ENCODE assay signal across 8 mouse cellular contexts in the genomic region with DNA sequence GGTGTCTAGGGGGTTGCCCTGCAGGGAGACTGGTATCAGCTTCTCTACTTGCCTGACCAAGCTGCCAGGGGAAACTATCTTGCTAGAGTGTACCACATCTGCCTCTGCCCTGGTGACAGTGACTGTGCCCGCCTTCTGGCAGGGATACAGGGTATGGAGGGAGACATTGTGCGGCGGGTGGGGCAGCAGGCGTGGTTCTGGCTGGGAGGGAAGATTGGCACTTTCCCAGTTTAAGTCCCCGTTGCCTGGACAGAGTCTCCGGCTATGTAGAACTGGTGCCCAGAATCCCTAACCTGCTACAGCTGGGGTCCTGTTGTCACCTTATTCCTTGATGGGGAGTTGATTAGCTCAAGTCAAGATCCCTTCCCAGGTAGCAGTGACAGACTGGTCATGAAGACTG. TPM values are rescaled to one million over a fixed set of nuclear protein-coding genes. Genes with fewer than 3 reads are reported as not detected.
DNase-seq lines count a peak whose midpoint lies in the region; ATAC-seq lines count a peak whose summit lies in the region.

No protein-coding gene starts in this region.

- H3K4me1 ChIP-seq in forebrain, embryonic 12.5 days, result peaks cover 91% of the 10 kb centered on the region
- H3K4me1 ChIP-seq in intestine, embryonic 15.5 days (replicated peaks), result peaks cover 66% of the 10 kb centered on the region
- peaks cover 66% of the 10 kb centered on the region for H3K4me1 ChIP-seq in lung, embryonic 15.5 days

- peaks cover 13% of the 10 kb centered on the region; the same call in 1 of the 2 replicates for H3K36me3 ChIP-seq in forebrain, embryonic 12.5 days (replicated peaks)
- 0 out of 2 replicates have a peak, but pooled peaks cover 4% of the 10 kb centered on the region for H3K36me3 ChIP-seq in intestine, embryonic 15.5 days
- no peaks in the 10 kb centered on the region for H3K36me3 ChIP-seq in lung, embryonic 15.5 days

- peak overlapping the region; percentile 99 for H3K4me2 ChIP-seq in forebrain, embryonic 12.5 days
- H3K4me2 ChIP-seq in intestine, embryonic 15.5 days (replicated peaks), result peak overlapping the region; percentile 94
- H3K4me2 ChIP-seq in lung, embryonic 15.5 days, result peak overlapping the region; percentile 98

- H3K4me3 ChIP-seq in forebrain, embryonic 12.5 days (replicated peaks), result peak overlapping the region; percentile 94
- H3K4me3 ChIP-seq in intestine, embryonic 15.5 days (replicated peaks), result peak overlapping the region; percentile 91
- peak overlapping the region; percentile 77 for H3K4me3 ChIP-seq in lung, embryonic 15.5 days

- intact Hi-C loops in heart, postnatal 25 days (cut with DNase I), result no loop called here

- peak overlapping the region; percentile 100 for H3K27ac ChIP-seq in forebrain, embryonic 12.5 days
- H3K27ac ChIP-seq in intestine, embryonic 15.5 days, result peak overlapping the region; percentile 88
- peak overlapping the region; percentile 90 for H3K27ac ChIP-seq in lung, embryonic 15.5 days

- H3K27me3 ChIP-seq in forebrain, embryonic 12.5 days, result no peaks in the 10 kb centered on the region
- H3K27me3 ChIP-seq in intestine, embryonic 15.5 days (replicated peaks), result no peaks in the 10 kb centered on the region
- no peaks in the 10 kb centered on the region for H3K27me3 ChIP-seq in lung, embryonic 15.5 days

- H3K9ac ChIP-seq in forebrain, embryonic 12.5 days, result peak overlapping the region; percentile 94
- H3K9ac ChIP-seq in intestine, embryonic 15.5 days, result peak overlapping the region; percentile 98
- H3K9ac ChIP-seq in lung, embryonic 15.5 days, result peak overlapping the region; percentile 76

- DNase-seq in heart, adult 18-20 months, result peak; percentile 80 to 85
- no peak for DNase-seq in heart, postnatal 25 days (ENCODE audit: low spot score)
- peak; percentile 77 for DNase-seq in Muller cell, postnatal 12 days (ENCODE audit: inconsistent ontology term)
- DNase-seq in spleen, postnatal 14 days (ENCODE audit: low spot score in 2 of 2), result peak; percentile 58 to 60
- DNase-seq in right cerebral cortex, postnatal 25 days, result no peak

- no peaks in the 10 kb centered on the region for H3K9me3 ChIP-seq in forebrain, embryonic 12.5 days
- H3K9me3 ChIP-seq in intestine, embryonic 15.5 days, result no peaks in the 10 kb centered on the region
- no peaks in the 10 kb centered on the region for H3K9me3 ChIP-seq in lung, embryonic 15.5 days

- no peak for ATAC-seq in forebrain, embryonic 12.5 days (ENCODE audit: low FRiP score)
- no peak for ATAC-seq in intestine, embryonic 15.5 days
- no peak for ATAC-seq in lung, embryonic 15.5 days (ENCODE audit: borderline replicate concordance, extremely low read depth, low FRiP score, low TSS enrichment)

- 23% methylated on average over 6 of the region's 6 CpGs for WGBS in forebrain, embryonic 12.5 days
- WGBS in intestine, embryonic 15.5 days, result 73% methylated on average over 6 of the region's 6 CpGs
- 53% methylated on average over 6 of the region's 6 CpGs for WGBS in lung, embryonic 15.5 days

RNA-seq across cellular contexts. Expression of gene Gnai2, which starts 2.7 kb away (rescaled TPM):
- total RNA-seq in heart, adult 18-20 months (2021), result 100 to 1,000 TPM; 241 to 253 TPM
- total RNA-seq in heart, postnatal 25 days (2021), result 100 to 1,000 TPM; 241 to 257 TPM
- polyA plus RNA-seq in forebrain, embryonic 12.5 days (2016; fragmentation: Nextera tagmentation; extraction: Ambion mirVana), result 570 and 587 TPM in 2 replicates
- polyA plus RNA-seq in intestine, embryonic 15.5 days (2015; fragmentation: Nextera tagmentation; extraction: Ambion mirVana), result 334 and 335 TPM in 2 replicates
- 469 and 478 TPM in 2 replicates for polyA plus RNA-seq in lung, embryonic 15.5 days (2015; fragmentation: Nextera tagmentation; extraction: Ambion mirVana)

RNA-seq across cellular contexts. Expression of gene Sema3b, which starts 23.4 kb away (rescaled TPM):
- 10 to 100 TPM; 20.4 to 22.9 TPM for total RNA-seq in heart, adult 18-20 months (2021)
- 10 to 100 TPM; 15.0 to 17.8 TPM for total RNA-seq in heart, postnatal 25 days (2021)
- 1.7 and 2.6 TPM in 2 replicates for polyA plus RNA-seq in forebrain, embryonic 12.5 days (2016; fragmentation: Nextera tagmentation; extraction: Ambion mirVana)
- 34.7 and 37.5 TPM in 2 replicates for polyA plus RNA-seq in intestine, embryonic 15.5 days (2015; fragmentation: Nextera tagmentation; extraction: Ambion mirVana)
- 8.2 and 9.1 TPM in 2 replicates for polyA plus RNA-seq in lung, embryonic 15.5 days (2015; fragmentation: Nextera tagmentation; extraction: Ambion mirVana)

RNA-seq across cellular contexts. Expression of gene Slc38a3, which starts 36.9 kb away (rescaled TPM):
- total RNA-seq in heart, adult 18-20 months (2021), result 10 to 100 TPM; 48.3 to 61.0 TPM
- total RNA-seq in heart, postnatal 25 days (2021), result 10 to 100 TPM; 62.0 to 69.7 TPM
- 8.5 and 10.6 TPM in 2 replicates for polyA plus RNA-seq in forebrain, embryonic 12.5 days (2016; fragmentation: Nextera tagmentation; extraction: Ambion mirVana)
- 8.4 and 16.0 TPM in 2 replicates for polyA plus RNA-seq in intestine, embryonic 15.5 days (2015; fragmentation: Nextera tagmentation; extraction: Ambion mirVana)
- 3.9 and 4.1 TPM in 2 replicates for polyA plus RNA-seq in lung, embryonic 15.5 days (2015; fragmentation: Nextera tagmentation; extraction: Ambion mirVana)

RNA-seq across cellular contexts. Expression of gene Ifrd2, which starts 45.0 kb away (rescaled TPM):
- total RNA-seq in heart, adult 18-20 months (2021), result 10 to 100 TPM; 48.5 to 48.8 TPM
- 10 to 100 TPM; 44.6 to 45.8 TPM for total RNA-seq in heart, postnatal 25 days (2021)
- 22.1 and 26.3 TPM in 2 replicates for polyA plus RNA-seq in forebrain, embryonic 12.5 days (2016; fragmentation: Nextera tagmentation; extraction: Ambion mirVana)
- 66.4 and 81.9 TPM in 2 replicates for polyA plus RNA-seq in intestine, embryonic 15.5 days (2015; fragmentation: Nextera tagmentation; extraction: Ambion mirVana)
- 40.0 and 44.2 TPM in 2 replicates for polyA plus RNA-seq in lung, embryonic 15.5 days (2015; fragmentation: Nextera tagmentation; extraction: Ambion mirVana)

RNA-seq across cellular contexts. Expression of gene Gnat1, which starts 47.0 kb away (rescaled TPM):
- not detected for total RNA-seq in heart, adult 18-20 months (2021)
- total RNA-seq in heart, postnatal 25 days (2021), result not detected
- polyA plus RNA-seq in forebrain, embryonic 12.5 days (2016; fragmentation: Nextera tagmentation; extraction: Ambion mirVana), result 1.7 and 2.1 TPM in 2 replicates
- 0.82 and 1.9 TPM in 2 replicates for polyA plus RNA-seq in intestine, embryonic 15.5 days (2015; fragmentation: Nextera tagmentation; extraction: Ambion mirVana)
- 0.54 and 0.93 TPM in 2 replicates for polyA plus RNA-seq in lung, embryonic 15.5 days (2015; fragmentation: Nextera tagmentation; extraction: Ambion mirVana)

Comparison
In these comparisons a context has a peak if more than half of its experiments do, and no peak if none do; other contexts are left out.
1. DNase-seq: peak in heart, adult 18-20 months (2 of 2), Muller cell, postnatal 12 days (single experiment) and spleen, postnatal 14 days (2 of 2); none in heart, postnatal 25 days (single experiment) and right cerebral cortex, postnatal 25 days (single experiment).
2. Peak in every context shown above with its lines, with median percentiles within 50 percentile points of each other: H3K27ac ChIP-seq, H3K4me2 ChIP-seq, H3K4me3 ChIP-seq and H3K9ac ChIP-seq.